Mouse (Mus musculus): ENCODE results near the gene Exoc1.

GRCm38 (mm10) chr5:76533186-76533585 is 4.1 kb downstream of the Exoc1 start:
- TF ChIP-seq POLR2A (IDR thresholded peaks at IDR 0.05; ENCODE audit: control insufficient read depth, extremely low read depth, insufficient read depth, low read length, poor library complexity): no peak
- no peak for TF ChIP-seq CTCF (IDR thresholded peaks at IDR 0.05; ENCODE audit: borderline replicate concordance, control insufficient read depth, extremely low read depth, insufficient read depth, low read length, poor library complexity)
